Mouse (Mus musculus): Measurements from ENCODE around the gene Cacna1d. TPM values are rescaled to one million over a fixed set of nuclear protein-coding genes. Genes with fewer than 3 reads are reported as not detected.

Cacna1d gene
- polyA plus RNA-seq, 1 experiment from 2014 or later = 4.5 TPM

GRCm38 (mm10) chr14:30510214-30510763, 19.0 kb upstream of the Cacna1d start:
- H3K4me2 ChIP-seq (replicated peaks) = no peak overlapping the region
- 98% methylated on average over 6 of the region's 6 CpGs for WGBS
- no peak overlapping the region for H3K9ac ChIP-seq
- H3K36me3 ChIP-seq = peaks cover 60% of the 10 kb centered on the region
- H3K4me1 ChIP-seq = no peaks in the 10 kb centered on the region
- no peak for ATAC-seq (ENCODE audit: low FRiP score)
- no peaks in the 10 kb centered on the region for H3K9me3 ChIP-seq (replicated peaks)
- no peak overlapping the region for H3K27ac ChIP-seq
- no peaks in the 10 kb centered on the region for H3K27me3 ChIP-seq
- no peak overlapping the region for H3K4me3 ChIP-seq

- 86% methylated on average over 5 of the region's 5 CpGs for WGBS
- H3K4me1 ChIP-seq = no peaks in the 10 kb centered on the region
- no peak overlapping the region for H3K9ac ChIP-seq
- no peak overlapping the region for H3K4me3 ChIP-seq
- no peaks in the 10 kb centered on the region for H3K9me3 ChIP-seq (replicated peaks)
- no peak overlapping the region for H3K27ac ChIP-seq
- no peak for ATAC-seq (ENCODE audit: low FRiP score)
- H3K27me3 ChIP-seq = no peaks in the 10 kb centered on the region
- peaks cover 54% of the 10 kb centered on the region for H3K36me3 ChIP-seq
- H3K4me2 ChIP-seq (replicated peaks) = no peak overlapping the region
These were observed 13.7 kb upstream of the Cacna1d start for GRCm38 (mm10) chr14:30504990-30505389.

- H3K4me3 ChIP-seq = no peak overlapping the region
- no peak for ATAC-seq (ENCODE audit: low FRiP score)
- no peak overlapping the region for H3K27ac ChIP-seq
- no peak overlapping the region for H3K4me2 ChIP-seq (replicated peaks)
- H3K9ac ChIP-seq = no peak overlapping the region
- no peaks in the 10 kb centered on the region for H3K27me3 ChIP-seq
- WGBS = 88% methylated on average over 2 of the region's 2 CpGs
- peaks cover 44% of the 10 kb centered on the region for H3K36me3 ChIP-seq
- no peaks in the 10 kb centered on the region for H3K4me1 ChIP-seq
- H3K9me3 ChIP-seq (replicated peaks) = no peaks in the 10 kb centered on the region
These were observed 6.9 kb upstream of the Cacna1d start for GRCm38 (mm10) chr14:30498202-30498601.

GRCm38 (mm10) chr14:30494998-30495397, 3.7 kb upstream of the Cacna1d start:
- ATAC-seq (ENCODE audit: low FRiP score) = no peak
- no peak overlapping the region for H3K9ac ChIP-seq
- 84% methylated on average over 6 of the region's 6 CpGs for WGBS
- no peaks in the 10 kb centered on the region for H3K27me3 ChIP-seq
- H3K27ac ChIP-seq = no peak overlapping the region
- no peak overlapping the region for H3K4me2 ChIP-seq (replicated peaks)
- no peaks in the 10 kb centered on the region for H3K4me1 ChIP-seq
- no peak overlapping the region for H3K4me3 ChIP-seq
- peaks cover 45% of the 10 kb centered on the region for H3K36me3 ChIP-seq
- H3K9me3 ChIP-seq (replicated peaks) = no peaks in the 10 kb centered on the region

GRCm38 (mm10) chr14:30493276-30493675, 2.0 kb upstream of the Cacna1d start:
- Histone ChIP-seq H3K4me2 (replicated peaks) (no peak overlapping the region), H3K9me3 (replicated peaks) (no peaks in the 10 kb centered on the region), H3K27me3 (no peaks in the 10 kb centered on the region), H3K4me3 (no peak overlapping the region), H3K36me3 (peaks cover 38% of the 10 kb centered on the region), H3K9ac (no peak overlapping the region), H3K27ac (no peak overlapping the region), H3K4me1 (no peaks in the 10 kb centered on the region)
- no peak for ATAC-seq (ENCODE audit: low FRiP score)
- 86% methylated on average over 1 of the region's 1 CpGs for WGBS

GRCm38 (mm10) chr14:30479361-30479948, 11.8 kb downstream of the Cacna1d start, which contains the start of gene Dcp1a:
TSS of gene Dcp1a (plus strand) at chr14:30479535.
- H3K9me3 ChIP-seq (replicated peaks) = no peaks in the 10 kb centered on the region
- WGBS = under 1% methylated on average over 39 of the region's 39 CpGs
- ATAC-seq (ENCODE audit: low FRiP score) = peak; percentile 99

GRCm38 (mm10) chr14:30474416-30474815, 16.8 kb downstream of the Cacna1d start:
- H3K27me3 ChIP-seq = no peaks in the 10 kb centered on the region
- no peak for ATAC-seq (ENCODE audit: low FRiP score)
- no peaks in the 10 kb centered on the region for H3K9me3 ChIP-seq (replicated peaks)
- H3K9ac ChIP-seq = no peak overlapping the region
- 85% methylated on average over 6 of the region's 6 CpGs for WGBS
- H3K4me1 ChIP-seq = no peaks in the 10 kb centered on the region
- no peak overlapping the region for H3K4me2 ChIP-seq (replicated peaks)
- no peaks in the 10 kb centered on the region for H3K36me3 ChIP-seq
- H3K27ac ChIP-seq = no peak overlapping the region
- no peak overlapping the region for H3K4me3 ChIP-seq

More at GRCm38 (mm10) chr14:30479361-30479948, 11.8 kb downstream of the Cacna1d start, which contains the start of gene Dcp1a:
- Histone ChIP-seq H3K4me1 (peaks cover 11% of the 10 kb centered on the region), H3K4me2 (replicated peaks) (peak within 1 kb of the TSS; percentile 78), H3K27me3 (no peaks in the 10 kb centered on the region), H3K36me3 (peaks cover 16% of the 10 kb centered on the region), H3K4me3 (peak within 1 kb of the TSS; percentile 74), H3K9ac (peak within 1 kb of the TSS; percentile 86), H3K27ac (peak within 1 kb of the TSS; percentile 88)

- H3K27ac ChIP-seq = no peak overlapping the region
- no peak overlapping the region for H3K9ac ChIP-seq
- no peaks in the 10 kb centered on the region for H3K4me1 ChIP-seq
- WGBS = 71% methylated on average over 5 of the region's 5 CpGs
- no peaks in the 10 kb centered on the region for H3K27me3 ChIP-seq
- no peak overlapping the region for H3K4me3 ChIP-seq
- no peak for ATAC-seq (ENCODE audit: low FRiP score)
- H3K4me2 ChIP-seq (replicated peaks) = no peak overlapping the region
- H3K36me3 ChIP-seq = no peaks in the 10 kb centered on the region
- H3K9me3 ChIP-seq (replicated peaks) = no peaks in the 10 kb centered on the region
These were observed 17.6 kb downstream of the Cacna1d start for GRCm38 (mm10) chr14:30473605-30474004.

- no peaks in the 10 kb centered on the region for H3K36me3 ChIP-seq
- no peak overlapping the region for H3K4me3 ChIP-seq
- no peak overlapping the region for H3K9ac ChIP-seq
- WGBS = 91% methylated on average over 4 of the region's 4 CpGs
- no peaks in the 10 kb centered on the region for H3K4me1 ChIP-seq
- no peak for ATAC-seq (ENCODE audit: low FRiP score)
- H3K9me3 ChIP-seq (replicated peaks) = no peaks in the 10 kb centered on the region
- no peak overlapping the region for H3K4me2 ChIP-seq (replicated peaks)
- H3K27ac ChIP-seq = no peak overlapping the region
- no peaks in the 10 kb centered on the region for H3K27me3 ChIP-seq
These were observed 27.9 kb downstream of the Cacna1d start for GRCm38 (mm10) chr14:30463312-30463711.

- WGBS = 4% methylated on average over 14 of the region's 14 CpGs
- ATAC-seq (ENCODE audit: low FRiP score) = peak; percentile 58; the same call in 1 of the 2 replicates
- Histone ChIP-seq H3K4me1 (peaks cover 6% of the 10 kb centered on the region; the same call in 1 of the 2 replicates), H3K9me3 (replicated peaks) (no peaks in the 10 kb centered on the region), H3K27me3 (peaks cover 6% of the 10 kb centered on the region), H3K36me3 (no peaks in the 10 kb centered on the region), H3K9ac (no peak overlapping the region), H3K4me2 (replicated peaks) (no peak overlapping the region; the same call in 1 of the 2 replicates), H3K27ac (no peak overlapping the region), H3K4me3 (no peak overlapping the region)
These were observed 31.2 kb downstream of the Cacna1d start for GRCm38 (mm10) chr14:30459891-30460523.

GRCm38 (mm10) chr14:30458820-30459219, 32.4 kb downstream of the Cacna1d start:
- no peak for ATAC-seq (ENCODE audit: low FRiP score)
- Histone ChIP-seq H3K27me3 (peaks cover 6% of the 10 kb centered on the region), H3K9me3 (replicated peaks) (no peaks in the 10 kb centered on the region), H3K27ac (no peak overlapping the region), H3K9ac (no peak overlapping the region), H3K4me1 (peaks cover 6% of the 10 kb centered on the region; the same call in 1 of the 2 replicates), H3K4me3 (no peak overlapping the region), H3K36me3 (no peaks in the 10 kb centered on the region), H3K4me2 (replicated peaks) (no peak overlapping the region)
- WGBS = 75% methylated on average over 3 of the region's 3 CpGs

- no peak overlapping the region for H3K4me3 ChIP-seq
- no peak overlapping the region for H3K4me2 ChIP-seq (replicated peaks)
- H3K9me3 ChIP-seq (replicated peaks) = no peaks in the 10 kb centered on the region
- WGBS = 55% methylated on average over 2 of the region's 2 CpGs
- peaks cover 6% of the 10 kb centered on the region; the same call in 1 of the 2 replicates for H3K4me1 ChIP-seq
- no peak overlapping the region for H3K9ac ChIP-seq
- H3K27ac ChIP-seq = no peak overlapping the region
- no peak for ATAC-seq (ENCODE audit: low FRiP score)
- H3K27me3 ChIP-seq = peaks cover 6% of the 10 kb centered on the region
- no peaks in the 10 kb centered on the region for H3K36me3 ChIP-seq
These were observed 33.4 kb downstream of the Cacna1d start for GRCm38 (mm10) chr14:30457897-30458296.

Measured in hindbrain, embryonic 12.5 days (tissue).